Mouse (Mus musculus) kidney, adult 2 months (tissue): ENCODE measurements around the gene Vrk1.

Experiments used
- CTCF ChIP-seq: fragments of 200-500 bp; conservative IDR thresholded peaks from 2 replicates; pipeline ENCODE4 v1.5.1; 2011; ENCODE audit warnings: low read depth, mild to moderate bottlenecking, control low read depth, low read length, moderate library complexity, mixed read lengths; ENCODE audit not compliant: insufficient read depth, insufficient read length
- POLR2A ChIP-seq: fragments of 200-500 bp; IDR thresholded peaks from one replicate; pipeline ENCODE4 v1.6.1; 2011; ENCODE audit warnings: low read depth, low read length, control low read depth

DNA sequence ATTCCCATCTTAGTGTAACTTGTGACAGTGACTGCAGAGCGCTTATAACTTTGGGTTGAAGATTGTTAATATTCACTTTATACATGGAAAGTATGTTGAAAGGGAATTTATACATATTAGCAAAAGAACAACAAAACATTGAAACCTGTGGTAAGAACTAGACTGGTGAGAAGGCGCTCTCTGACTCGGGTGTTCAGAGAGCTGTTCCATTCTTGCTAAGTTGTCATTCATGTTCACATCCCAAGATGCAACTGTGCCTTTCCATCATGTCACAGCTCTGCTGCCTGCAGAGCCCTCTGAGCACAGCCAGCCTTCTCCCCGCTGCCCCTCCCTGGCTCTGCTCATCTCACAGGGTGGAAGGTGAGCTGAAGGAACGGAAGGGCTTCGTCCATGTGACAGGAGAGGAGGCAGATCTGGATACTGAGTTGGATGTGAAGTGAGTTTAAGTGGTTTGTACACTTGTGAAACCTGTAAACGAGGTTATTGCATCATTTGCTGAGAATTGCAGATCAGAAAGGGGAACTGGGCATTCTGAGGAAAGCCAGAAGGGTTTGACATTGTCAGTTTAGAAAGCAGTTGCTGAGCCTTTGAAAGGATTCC, 20.2 kb downstream of the Vrk1 start:
- TF ChIP-seq CTCF (no peak), POLR2A (no peak)
